Mouse (Mus musculus) hindlimb bud, embryonic 11.5 days (tissue): ENCODE results near the gene Plekha1.

ENCODE experiments used
- DNase-seq: peaks from one replicate; pipeline ENCODE4 v3.0.0-alpha.2; 2012; ENCODE audit warnings: low read depth, low spot score; ENCODE audit errors: extremely low spot score

Plekha1 gene

GRCm38 (mm10) chr7:130951004-130951403, 85.4 kb downstream of the Plekha1 start:
- DNase-seq = no peak

DNA sequence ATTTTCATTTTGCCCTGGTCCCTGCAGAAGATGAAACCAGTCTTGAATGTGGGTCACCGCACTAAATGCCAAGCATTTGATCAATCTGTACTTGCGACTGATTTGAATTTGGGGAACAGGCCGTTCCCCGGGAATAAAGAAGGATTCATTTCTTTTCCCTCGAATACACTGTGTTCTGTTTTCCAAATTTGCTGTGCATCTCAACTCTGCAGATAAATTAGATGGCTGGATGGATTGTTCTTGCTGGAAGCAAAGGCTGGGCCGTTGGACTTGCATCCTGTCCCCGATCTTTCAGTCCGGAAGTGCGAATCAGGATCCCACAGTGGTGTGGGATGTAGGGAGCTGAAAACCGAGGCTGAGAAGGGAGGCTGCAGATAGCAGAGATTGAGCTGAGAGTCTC, 87.8 kb downstream of the Plekha1 start:
- no peak for DNase-seq

- no peak for DNase-seq
These were observed 88.6 kb downstream of the Plekha1 start for GRCm38 (mm10) chr7:130954177-130954601.

GRCm38 (mm10) chr7:130958551-130958950, 93.0 kb downstream of the Plekha1 start:
- DNase-seq = no peak

DNA sequence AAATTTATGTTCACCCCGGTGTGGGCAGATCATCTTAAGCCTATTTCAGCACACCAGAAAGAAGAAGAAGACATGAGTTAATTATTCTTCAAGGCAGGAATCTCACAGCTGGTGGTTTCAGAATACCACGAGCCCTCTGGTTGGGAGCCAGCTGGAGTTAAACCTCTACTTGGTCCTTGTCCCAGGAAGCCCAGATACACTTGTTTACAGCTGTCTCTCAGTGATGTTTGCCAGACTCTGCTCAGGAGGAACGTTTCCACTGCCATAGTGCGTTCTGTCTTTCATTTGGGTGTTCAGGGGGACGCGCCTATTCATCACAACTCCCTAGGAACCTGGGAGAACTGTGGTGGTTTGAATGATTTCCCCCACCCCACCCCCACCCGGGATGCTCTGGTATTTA, 94.3 kb downstream of the Plekha1 start:
- no peak for DNase-seq

GRCm38 (mm10) chr7:130961429-130961828, 95.9 kb downstream of the Plekha1 start:
- DNase-seq = no peak
